In the genomic region with DNA sequence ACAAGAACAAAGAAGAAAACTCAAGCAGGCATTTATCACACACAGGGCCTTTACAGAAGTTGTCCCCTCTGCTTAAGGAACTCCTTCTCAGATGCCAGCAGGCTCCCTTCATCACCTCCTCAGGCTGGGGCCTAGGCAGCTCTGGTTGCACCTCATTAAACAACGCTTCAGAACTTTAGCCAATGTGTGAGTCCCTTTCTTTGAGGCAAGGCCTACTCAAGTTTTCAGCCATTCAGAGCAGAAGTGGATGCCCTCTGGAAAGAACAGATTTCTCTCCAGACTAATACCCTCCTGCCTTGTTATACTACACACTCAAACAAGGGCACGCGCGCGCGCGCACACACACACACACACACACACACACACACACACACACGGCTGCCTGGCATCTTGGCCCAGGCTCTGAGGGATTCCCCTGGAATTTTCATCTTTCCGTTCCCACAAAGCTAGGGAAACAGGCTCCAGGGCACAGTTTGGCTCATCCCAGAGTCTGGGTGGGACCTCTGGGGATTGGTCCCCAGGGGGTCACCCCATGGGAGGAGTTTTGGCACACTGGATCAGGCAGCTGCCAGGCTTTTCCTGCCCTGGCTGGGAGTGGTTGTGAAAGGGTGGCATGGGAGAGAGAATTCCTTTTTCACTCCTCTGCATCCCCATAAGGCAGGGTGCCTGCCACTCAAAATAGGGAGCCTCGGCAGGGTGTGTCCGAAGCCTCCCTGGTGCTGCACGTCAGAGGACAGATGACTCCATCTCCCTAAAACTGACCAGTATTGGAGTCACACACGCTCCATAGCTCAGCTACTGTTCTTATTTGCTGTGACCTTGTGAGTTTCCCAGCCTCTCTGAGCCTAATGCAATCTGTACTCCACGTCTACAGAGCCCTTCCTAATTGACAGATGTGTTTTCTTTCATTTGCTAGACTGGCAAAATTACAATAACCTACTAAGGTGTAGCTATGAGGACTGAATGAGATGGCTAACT, we compare ENCODE assay signal across 8 mouse cellular contexts. TPM values are rescaled to one million over a fixed set of nuclear protein-coding genes. Genes with fewer than 3 reads are reported as not detected.
DNase-seq lines count a peak whose midpoint lies in the region; ATAC-seq lines count a peak whose summit lies in the region.

No protein-coding gene starts in this region.

- H3K36me3 ChIP-seq in kidney, embryonic 14.5 days (ENCODE audit: control insufficient read depth, insufficient read depth, low read length), result no peaks in the 10 kb centered on the region
- no peaks in the 10 kb centered on the region for H3K36me3 ChIP-seq in embryonic facial prominence, embryonic 15.5 days
- no peaks in the 10 kb centered on the region for H3K36me3 ChIP-seq in intestine, embryonic 16.5 days (ENCODE audit: control insufficient read depth, insufficient read depth, low read length)

- ATAC-seq in kidney, embryonic 14.5 days (ENCODE audit: low FRiP score, low TSS enrichment), result peak; percentile 43; the same call in 1 of the 2 replicates
- peak; percentile 84 for ATAC-seq in embryonic facial prominence, embryonic 15.5 days (ENCODE audit: insufficient number of reproducible peaks, low FRiP score, low TSS enrichment, low read depth)
- peak; percentile 75 for ATAC-seq in intestine, embryonic 16.5 days

- no peak for DNase-seq in kidney, adult 18-20 months
- peak; percentile 70 for DNase-seq in NIH3T3 (ENCODE audit: low read depth)
- DNase-seq in lung, postnatal 25 days (ENCODE audit: low spot score), result peak; percentile 73
- DNase-seq in thymus, postnatal 14 days, result no peak
- DNase-seq in thymus, postnatal 10 days (ENCODE audit: low spot score in 2 of 2), result no peak

- no peak overlapping the region for H3K9ac ChIP-seq in kidney, embryonic 14.5 days (ENCODE audit: low read depth, low read length)
- H3K9ac ChIP-seq in embryonic facial prominence, embryonic 15.5 days, result no peak overlapping the region
- H3K9ac ChIP-seq in intestine, embryonic 16.5 days (ENCODE audit: low read depth, low read length), result no peak overlapping the region; the same call in 1 of the 2 replicates

- H3K4me3 ChIP-seq in kidney, embryonic 14.5 days (ENCODE audit: low read length), result no peak overlapping the region
- no peak overlapping the region for H3K4me3 ChIP-seq in embryonic facial prominence, embryonic 15.5 days (replicated peaks)
- H3K4me3 ChIP-seq in intestine, embryonic 16.5 days (ENCODE audit: low read length), result no peak overlapping the region

- WGBS in kidney, embryonic 14.5 days, result 62% methylated on average over 14 of the region's 14 CpGs
- whole genome bisulfite sequencing in embryonic facial prominence, embryonic 15.5 days, result 54% methylated on average over 14 of the region's 14 CpGs
- 68% methylated on average over 14 of the region's 14 CpGs for WGBS in intestine, embryonic 16.5 days

- no peaks in the 10 kb centered on the region for H3K9me3 ChIP-seq in kidney, embryonic 14.5 days (ENCODE audit: control insufficient read depth, low read length)
- no peaks in the 10 kb centered on the region for H3K9me3 ChIP-seq in embryonic facial prominence, embryonic 15.5 days (replicated peaks)
- H3K9me3 ChIP-seq in intestine, embryonic 16.5 days (ENCODE audit: control insufficient read depth, low read length), result no peaks in the 10 kb centered on the region

- H3K4me1 ChIP-seq in kidney, embryonic 14.5 days (ENCODE audit: control insufficient read depth, insufficient read depth, low read length), result peaks cover 17% of the 10 kb centered on the region
- H3K4me1 ChIP-seq in embryonic facial prominence, embryonic 15.5 days, result peaks cover 37% of the 10 kb centered on the region
- 0 out of 2 replicates have a peak, but pooled peaks cover 13% of the 10 kb centered on the region for H3K4me1 ChIP-seq in intestine, embryonic 16.5 days (ENCODE audit: control insufficient read depth, insufficient read depth, low read length)

- peak overlapping the region; percentile 49 for H3K27ac ChIP-seq in kidney, embryonic 14.5 days (ENCODE audit: low read depth, low read length)
- H3K27ac ChIP-seq in embryonic facial prominence, embryonic 15.5 days (replicated peaks), result peak overlapping the region; percentile 89
- H3K27ac ChIP-seq in intestine, embryonic 16.5 days (ENCODE audit: low read length), result 0 out of 2 replicates have a peak overlapping the region, but pooled peaks have one; percentile 29

- no peak overlapping the region for H3K4me2 ChIP-seq in kidney, embryonic 14.5 days (replicated peaks; ENCODE audit: low read depth, low read length)
- H3K4me2 ChIP-seq in embryonic facial prominence, embryonic 15.5 days (replicated peaks), result no peak overlapping the region
- no peak overlapping the region for H3K4me2 ChIP-seq in intestine, embryonic 16.5 days (ENCODE audit: low read depth, low read length)

- no peaks in the 10 kb centered on the region for H3K27me3 ChIP-seq in kidney, embryonic 14.5 days (ENCODE audit: control insufficient read depth, insufficient read depth, low read length)
- H3K27me3 ChIP-seq in embryonic facial prominence, embryonic 15.5 days, result no peaks in the 10 kb centered on the region
- H3K27me3 ChIP-seq in intestine, embryonic 16.5 days (replicated peaks; ENCODE audit: control insufficient read depth, insufficient read depth, low read length), result no peaks in the 10 kb centered on the region

RNA-seq across cellular contexts. Expression of a gene that starts 28.8 kb away (rescaled TPM):
- 0.90 and 1.3 TPM in 2 replicates for polyA plus RNA-seq in kidney, embryonic 14.5 days (2014; fragmentation: Nextera tagmentation; extraction: Ambion mirVana)
- 2.6 and 2.9 TPM in 2 replicates for polyA plus RNA-seq in embryonic facial prominence, embryonic 15.5 days (2015; fragmentation: Nextera tagmentation; extraction: Ambion mirVana)
- polyA plus RNA-seq in intestine, embryonic 16.5 days (2015; fragmentation: Nextera tagmentation; extraction: Ambion mirVana), result 0.27 and 0.35 TPM in 2 replicates

RNA-seq across cellular contexts. Expression of a gene that starts 45.2 kb away (rescaled TPM):
- polyA plus RNA-seq in kidney, embryonic 14.5 days (2014; fragmentation: Nextera tagmentation; extraction: Ambion mirVana), result 69.9 and 77.1 TPM in 2 replicates
- polyA plus RNA-seq in embryonic facial prominence, embryonic 15.5 days (2015; fragmentation: Nextera tagmentation; extraction: Ambion mirVana), result 47.1 and 54.7 TPM in 2 replicates
- 52.0 and 52.6 TPM in 2 replicates for polyA plus RNA-seq in intestine, embryonic 16.5 days (2015; fragmentation: Nextera tagmentation; extraction: Ambion mirVana)

RNA-seq across cellular contexts. Expression of a gene that starts 52.8 kb away (rescaled TPM):
- polyA plus RNA-seq in kidney, embryonic 14.5 days (2014; fragmentation: Nextera tagmentation; extraction: Ambion mirVana), result 9.8 and 14.7 TPM in 2 replicates
- 76.9 and 79.5 TPM in 2 replicates for polyA plus RNA-seq in embryonic facial prominence, embryonic 15.5 days (2015; fragmentation: Nextera tagmentation; extraction: Ambion mirVana)
- polyA plus RNA-seq in intestine, embryonic 16.5 days (2015; fragmentation: Nextera tagmentation; extraction: Ambion mirVana), result 18.5 and 19.3 TPM in 2 replicates

Comparison
In these comparisons a context has a peak if more than half of its experiments do, and no peak if none do; other contexts are left out.
1. H3K27ac ChIP-seq: peak in every context shown above with its lines; median percentile 89 in embryonic facial prominence, embryonic 15.5 days; 49 in kidney, embryonic 14.5 days; 29 in intestine, embryonic 16.5 days.
2. DNase-seq: peak in NIH3T3 (single experiment) and lung, postnatal 25 days (single experiment); none in kidney, adult 18-20 months (single experiment), thymus, postnatal 14 days (single experiment) and thymus, postnatal 10 days (0 of 2).
3. Peak in every context shown above with its lines, with median percentiles within 50 percentile points of each other: ATAC-seq.